Mouse (Mus musculus) T-cell, adult 66 days (primary cell): ENCODE measurements around the gene Mt4. TPM values are rescaled to one million over a fixed set of nuclear protein-coding genes. Genes with fewer than 3 reads are reported as not detected.

Experiments used
- total RNA-seq, 2 experiments: library from RNA; stranded (reverse); gene quantifications; 3 replicates in 1 of 2; 4 replicates in 1 of 2; pipeline ENCODE4 v1.2.4; 2023

The Mt4 gene
- total RNA-seq, result not detected

GRCm38 (mm10) chr8:94136933-94137332 lies at the start of gene Mt4:
Gene Mt4, plus strand, starts transcription at chr8:94137197.

GRCm38 (mm10) chr8:94098081-94098974 lies 38.7 kb upstream of the Mt4 start, which contains the start of gene Bbs2:
Gene Bbs2, minus strand, starts transcription at chr8:94098928.

GRCm38 (mm10) chr8:94152513-94153300 lies 15.7 kb downstream of the Mt4 start, which contains the start of gene Mt3:
Gene Mt3, plus strand, starts transcription at chr8:94152607.

GRCm38 (mm10) chr8:94172075-94172808 lies 35.2 kb downstream of the Mt4 start, which contains the start of gene Mt2:
Gene Mt2, plus strand, starts transcription at chr8:94172664.

GRCm38 (mm10) chr8:94178857-94179712 lies 42.1 kb downstream of the Mt4 start, which contains the start of gene Mt1:
Gene Mt1, plus strand, starts transcription at chr8:94179082.

Other genes starting within 250 kb of the Mt4 start
- 10 to 100 TPM; 63.8 to 75.0 TPM for gene Amfr, start 124.4 kb upstream of the Mt4 start, total RNA-seq
- gene Nudt21, start 100.2 kb upstream of the Mt4 start, total RNA-seq, result 10 to 100 TPM; 56.3 to 64.4 TPM
- 10 to 100 TPM; 19.5 to 20.8 TPM for gene Ogfod1, start 100.0 kb upstream of the Mt4 start, total RNA-seq
- 10 to 100 TPM; 10.7 to 10.8 TPM for gene Bbs2, start 38.3 kb upstream of the Mt4 start, total RNA-seq
- not detected for gene Mt3, start 15.4 kb downstream of the Mt4 start, total RNA-seq
- 10 to 100 TPM in 1 of 2 experiments, 1 to 10 TPM in 1; 3.0 to 10.9 TPM for gene Mt2, start 35.5 kb downstream of the Mt4 start, total RNA-seq
- 1 to 10 TPM; 4.0 to 7.0 TPM for gene Mt1, start 41.9 kb downstream of the Mt4 start, total RNA-seq
- 10 to 100 TPM; 32.2 to 37.1 TPM for gene Nup93, start 77.4 kb downstream of the Mt4 start, total RNA-seq
- 1 to 10 TPM in 1 of 2 experiments, not detected in 1; 1.7 TPM for gene Slc12a3, start 192.0 kb downstream of the Mt4 start, total RNA-seq
- gene Herpud1, start 249.2 kb downstream of the Mt4 start, total RNA-seq, result 100 to 1,000 TPM in 1 of 2 experiments, 10 to 100 TPM in 1; 94.2 to 101 TPM